Mouse (Mus musculus): ENCODE data around the gene Kif1b. TPM values are rescaled to one million over a fixed set of nuclear protein-coding genes. Genes with fewer than 3 reads are reported as not detected.

The Kif1b gene
- total RNA-seq, 1 experiment from 2014 or later: 6.6 TPM

Other genes starting within 250 kb of the Kif1b start
- gene Pex14, start 207.8 kb downstream of the Kif1b start, total RNA-seq (2017): 11.9 and 12.1 TPM in 2 replicates
- 19.1 and 22.9 TPM in 2 replicates for gene Dffa, start 203.5 kb downstream of the Kif1b start, total RNA-seq (2017)
- gene Cort, start 180.9 kb downstream of the Kif1b start, total RNA-seq (2017): not detected in 2 replicates
- gene Cenps, start 170.1 kb downstream of the Kif1b start, total RNA-seq (2017): 16.2 and 32.3 TPM in 2 replicates
- 47.9 and 56.8 TPM in 2 replicates for gene Pgd, start 140.9 kb downstream of the Kif1b start, total RNA-seq (2017)
- gene Ube4b, start 119.1 kb upstream of the Kif1b start, total RNA-seq (2017): 48.4 and 55.1 TPM in 2 replicates
- gene Rbp7, start 147.3 kb upstream of the Kif1b start, total RNA-seq (2017): not detected in 2 replicates
- gene Tmem274, start 169.7 kb upstream of the Kif1b start, total RNA-seq (2017): not detected in 2 replicates
- 11.3 and 15.5 TPM in 2 replicates for gene Nmnat1, start 177.5 kb upstream of the Kif1b start, total RNA-seq (2017)
- gene Lzic, start 177.5 kb upstream of the Kif1b start, total RNA-seq (2017): 37.7 and 83.2 TPM in 2 replicates
- 4.7 and 6.6 TPM in 2 replicates for gene Ctnnbip1, start 210.5 kb upstream of the Kif1b start, total RNA-seq (2017)

Data from common myeloid progenitor, adult 5-6 weeks (primary cell).